Mouse (Mus musculus) macrophage (primary cell): Measurements from ENCODE around the gene Rp9. TPM values are rescaled to one million over a fixed set of nuclear protein-coding genes. Genes with fewer than 3 reads are reported as not detected.

Experiments used
- H3K27ac ChIP-seq: fragments of 350-480 bp; formaldehyde crosslinking; 2 replicates; pipeline ENCODE4 v1.9.0; 2021
- H3K36me3 ChIP-seq: fragments of 350-480 bp; formaldehyde crosslinking; 2 replicates; pipeline ENCODE4 v1.9.0; 2021; ENCODE audit errors: inconsistent target
- H3K4me3 ChIP-seq: fragments of 350-480 bp; formaldehyde crosslinking; 2 replicates; pipeline ENCODE4 v1.9.0; 2021; ENCODE audit errors: inconsistent target
- H3K79me2 ChIP-seq: fragments of 350-480 bp; formaldehyde crosslinking; 2 replicates; pipeline ENCODE4 v1.9.0; 2021; ENCODE audit errors: inconsistent target
- WGBS: methylation state at CpG from one replicate; pipeline ENCODE4 v1.1.7; 2026; ENCODE audit warnings: inconsistent platforms; ENCODE audit not compliant: missing documents; 5-methylcytosine and 5-hydroxymethylcytosine counted together
- polyA plus RNA-seq: library from polyadenylated mRNA; stranded (reverse); fragments of 250-400 nt; gene quantifications from 3 replicates; pipeline ENCODE4 v1.2.4, GENCODE M21; 2018; ENCODE audit warnings: inconsistent platforms
- total RNA-seq, 78 experiments: library from RNA; depleted of rRNA; stranded (reverse); fragments of 250-400 nt; gene quantifications; 1 replicate in 9 of 78; 2 replicates in 24 of 78; 3 replicates in 43 of 78; 4 replicates in 2 of 78; pipeline ENCODE4 v1.2.4; 2018; ENCODE audit warnings: inconsistent platforms in 56 of 78

Gene Rp9
- total RNA-seq (2018; cell fraction: chromatin; rRNA removed) = 10 to 100 TPM in 23 of 26 experiments, 1 to 10 TPM in 3; 7.2 to 44.0 (median 25.8) TPM
- total RNA-seq (2018; cell fraction: cytosol; rRNA removed) = 10 to 100 TPM; 24.2 to 53.3 (median 34.2) TPM
- 10 to 100 TPM in 25 of 26 experiments, 1 to 10 TPM in 1; 8.0 to 47.5 (median 17.5) TPM for total RNA-seq (2018; cell fraction: nucleus; rRNA removed)
- 42.8 to 49.9 TPM (median 44.0 TPM) in 3 replicates for polyA plus RNA-seq

DNA sequence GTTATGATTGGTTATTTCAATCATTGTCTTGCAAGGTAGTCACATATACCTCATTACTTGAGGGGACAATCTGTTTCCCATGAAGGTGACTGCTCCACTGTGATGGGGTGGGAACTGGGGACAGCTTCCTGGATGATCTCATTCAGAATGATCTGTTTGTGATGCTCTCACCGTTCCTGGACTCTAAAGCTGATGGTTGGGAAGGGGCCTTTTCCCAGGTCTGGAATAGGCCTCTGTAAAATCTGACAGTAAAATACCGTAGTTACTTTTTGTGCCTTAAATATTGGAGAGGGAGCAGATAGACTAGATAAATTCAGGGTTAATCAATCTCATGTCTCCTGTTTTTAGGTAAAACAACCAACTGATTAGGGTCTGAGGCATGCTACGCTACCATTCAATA, at the start of gene Rp9:
TSS of gene Rp9 (minus strand) at position 101 of the 400 bp plus-strand sequence.
- Histone ChIP-seq H3K36me3 (no peaks in the 10 kb centered on the region), H3K4me3 (peak within 1 kb of the TSS; percentile 27), H3K27ac (0 out of 2 replicates have a peak within 1 kb of the TSS, but pooled peaks have one; percentile 27), H3K79me2 (peaks cover 28% of the 10 kb centered on the region)
- 100% methylated on average over 3 of the region's 3 CpGs for WGBS

DNA sequence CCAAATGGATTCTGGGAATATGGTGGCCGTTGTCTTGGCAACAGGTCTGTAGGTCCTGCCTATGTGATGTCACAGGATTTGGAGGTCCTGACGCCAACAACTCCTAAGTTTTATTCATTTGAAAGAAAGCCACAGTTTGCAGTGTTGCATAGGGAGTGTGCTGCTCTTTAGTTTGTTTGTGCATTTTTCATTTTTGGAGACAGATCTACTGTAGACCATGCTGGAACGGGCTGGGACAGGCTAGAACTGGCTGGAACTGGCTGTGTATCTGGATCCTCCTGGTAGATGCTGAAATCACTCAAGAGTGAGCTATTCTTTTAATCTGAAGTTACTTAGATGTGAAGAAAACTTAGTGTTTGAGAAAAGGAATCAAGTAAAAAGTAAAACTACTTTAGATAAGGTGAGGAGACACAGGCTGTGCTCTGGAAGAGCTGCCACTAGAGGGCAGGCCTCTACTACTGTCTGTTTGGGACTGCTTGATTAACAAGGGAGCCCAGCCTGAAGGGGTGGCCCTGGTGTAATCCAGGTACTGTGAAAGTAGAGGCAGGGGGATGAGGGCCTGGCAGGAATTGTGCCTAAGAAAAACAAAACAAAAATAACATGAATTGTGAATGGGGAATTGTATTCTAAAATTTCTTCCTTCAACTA, 49.0 kb upstream of the Rp9 start:
- Histone ChIP-seq H3K36me3 (no peaks in the 10 kb centered on the region), H3K4me3 (no peak overlapping the region), H3K79me2 (no peaks in the 10 kb centered on the region), H3K27ac (no peak overlapping the region)
- WGBS = 98% methylated on average over 3 of the region's 3 CpGs

DNA sequence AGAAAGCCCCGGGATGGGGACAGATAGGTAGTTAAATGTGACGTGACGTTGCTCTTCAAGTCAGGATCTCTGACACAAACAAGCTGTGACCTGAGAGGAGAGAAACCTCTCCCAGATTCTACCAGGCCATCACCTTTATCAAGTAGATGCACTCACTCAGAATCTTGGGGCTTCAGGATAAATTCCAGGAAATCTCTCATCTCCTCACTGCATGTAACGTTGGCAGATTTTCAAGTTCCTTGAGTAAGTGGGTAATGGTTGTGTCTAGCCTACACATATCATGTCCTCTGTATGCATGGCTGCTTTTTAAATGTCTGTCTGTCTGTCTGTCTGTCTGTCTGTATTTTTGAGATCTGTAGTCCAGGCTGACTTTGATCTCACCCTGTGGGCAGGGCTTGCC, 45.5 kb upstream of the Rp9 start:
- Histone ChIP-seq H3K79me2 (no peaks in the 10 kb centered on the region), H3K36me3 (no peaks in the 10 kb centered on the region), H3K4me3 (no peak overlapping the region), H3K27ac (no peak overlapping the region)
- 97% methylated on average over 4 of the region's 4 CpGs for WGBS

DNA sequence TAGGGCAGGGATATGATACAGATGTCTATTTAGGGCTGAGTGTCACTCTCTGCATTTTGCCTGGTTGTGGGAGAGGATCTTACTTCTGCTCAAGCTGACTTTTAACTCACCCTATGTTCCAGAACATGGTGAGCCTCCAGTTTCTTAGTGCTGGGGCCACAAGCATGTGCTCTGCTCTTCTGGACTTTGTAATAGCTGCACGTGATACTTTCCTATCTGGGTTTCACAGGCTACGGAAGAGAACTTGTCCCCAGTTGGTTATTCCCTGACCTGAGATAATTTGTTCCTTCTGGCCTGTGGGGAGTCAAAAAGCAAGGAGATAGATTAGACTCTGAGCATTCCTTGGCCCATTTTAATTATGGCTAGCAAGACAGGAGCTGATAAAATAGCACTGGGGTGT, 36.0 kb upstream of the Rp9 start:
- Histone ChIP-seq H3K36me3 (no peaks in the 10 kb centered on the region), H3K4me3 (no peak overlapping the region), H3K27ac (no peak overlapping the region), H3K79me2 (no peaks in the 10 kb centered on the region)
- WGBS = 100% methylated on average over 2 of the region's 2 CpGs

DNA sequence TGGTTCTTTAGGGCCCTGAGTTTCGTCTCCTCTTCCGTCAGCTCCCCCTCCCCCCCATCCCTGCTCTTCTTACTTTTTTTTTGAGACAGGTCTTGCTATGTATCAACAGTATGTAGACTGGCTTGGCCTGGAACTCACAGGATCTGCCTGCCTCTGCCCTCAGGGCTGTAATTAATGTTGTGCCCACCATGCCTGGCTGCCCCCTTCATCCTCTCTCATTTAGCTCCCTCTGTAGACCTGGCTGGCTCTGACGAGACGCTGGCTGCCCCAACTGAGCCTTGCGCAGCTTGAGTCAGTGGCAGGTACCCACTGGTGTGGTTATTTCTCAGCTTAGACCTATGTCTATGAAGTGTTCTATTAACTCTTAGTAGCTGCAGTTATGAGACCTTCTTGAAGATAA, 34.0 kb upstream of the Rp9 start:
- H3K27ac ChIP-seq = no peak overlapping the region
- 94% methylated on average over 5 of the region's 5 CpGs for WGBS
- H3K4me3 ChIP-seq = no peak overlapping the region
- H3K79me2 ChIP-seq = no peaks in the 10 kb centered on the region
- H3K36me3 ChIP-seq = no peaks in the 10 kb centered on the region

DNA sequence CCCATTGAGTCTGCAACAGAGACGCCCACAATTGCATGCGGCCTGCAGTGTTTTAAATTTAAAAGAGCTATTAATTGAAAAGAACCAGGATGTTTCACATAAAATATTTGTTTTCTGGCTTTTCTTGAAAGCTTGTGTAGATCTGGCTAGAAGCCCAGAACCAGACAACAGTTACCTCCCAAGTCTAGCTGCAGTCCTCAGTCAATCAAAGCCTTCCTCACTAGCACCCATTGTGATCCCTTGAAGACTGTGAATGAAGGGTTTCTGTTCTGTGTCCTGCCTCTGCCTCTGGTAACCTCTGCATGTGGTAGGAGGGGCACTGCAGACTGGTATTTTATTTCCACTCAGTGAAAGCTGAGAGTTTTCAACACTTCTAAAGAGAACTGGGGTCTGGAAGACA, 33.4 kb upstream of the Rp9 start:
- H3K27ac ChIP-seq = no peak overlapping the region
- no peaks in the 10 kb centered on the region for H3K79me2 ChIP-seq
- 100% methylated on average over 2 of the region's 2 CpGs for WGBS
- no peak overlapping the region for H3K4me3 ChIP-seq
- H3K36me3 ChIP-seq = no peaks in the 10 kb centered on the region

DNA sequence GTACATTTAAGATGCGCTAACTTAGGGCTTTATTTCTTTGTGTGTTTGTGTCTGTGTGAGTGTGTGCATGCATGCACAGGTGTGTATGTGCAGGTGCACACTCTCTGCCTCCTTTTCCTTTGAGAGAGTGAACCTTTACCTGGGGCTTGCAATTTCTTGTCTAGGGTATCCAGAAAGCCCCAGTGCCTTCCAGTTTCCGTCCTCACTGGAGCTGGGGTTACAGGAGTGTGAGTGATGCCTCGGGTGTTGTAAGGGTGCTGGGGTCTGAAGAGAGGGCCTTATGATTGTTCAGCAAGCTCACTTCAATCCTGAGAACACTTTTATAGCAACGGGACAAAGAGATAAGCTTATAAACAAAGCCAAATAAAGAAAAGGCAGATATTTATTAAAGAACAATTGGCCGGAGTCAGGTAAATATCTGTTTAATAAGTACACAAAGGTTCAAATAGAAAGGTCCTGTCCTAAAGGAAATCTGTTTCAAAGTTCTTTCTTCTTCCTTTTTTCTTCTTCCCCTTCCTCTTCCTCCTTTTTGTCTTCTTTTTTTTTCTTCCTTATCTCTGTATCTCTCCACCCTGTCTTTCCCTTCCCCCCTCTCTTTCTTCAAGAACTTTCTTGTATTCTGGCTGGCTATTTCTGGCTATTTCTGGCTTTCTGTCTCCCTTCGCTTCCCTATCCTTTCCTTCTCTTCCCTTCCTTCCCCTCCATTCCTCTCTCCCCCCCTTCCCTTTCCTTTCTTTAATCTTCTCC, 27.7 kb upstream of the Rp9 start:
- WGBS = 91% methylated on average over 6 of the region's 6 CpGs
- no peaks in the 10 kb centered on the region for H3K79me2 ChIP-seq
- H3K27ac ChIP-seq = no peak overlapping the region
- H3K4me3 ChIP-seq = no peak overlapping the region
- H3K36me3 ChIP-seq = no peaks in the 10 kb centered on the region

DNA sequence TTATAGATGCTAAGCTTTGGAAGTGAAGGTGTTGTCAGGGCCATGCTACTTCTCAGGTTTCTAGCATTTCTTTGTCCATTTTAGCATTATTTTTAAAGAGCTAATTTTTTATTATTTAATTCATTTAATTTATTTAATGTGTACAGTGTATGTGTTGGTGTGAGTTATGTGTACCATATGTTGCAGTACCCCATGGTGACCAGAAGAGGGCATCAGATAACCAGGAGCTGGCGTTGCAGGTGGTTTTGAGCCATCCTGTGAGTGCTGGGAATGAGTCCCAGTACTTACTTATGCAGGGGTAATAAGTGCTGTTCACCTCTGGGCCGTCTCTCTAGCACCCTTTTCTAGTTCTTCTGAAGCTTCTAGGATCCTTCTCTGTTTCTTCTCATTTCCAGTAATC, 25.6 kb upstream of the Rp9 start:
- H3K27ac ChIP-seq = no peak overlapping the region
- H3K79me2 ChIP-seq = no peaks in the 10 kb centered on the region
- no peaks in the 10 kb centered on the region for H3K36me3 ChIP-seq
- WGBS = 96% methylated on average over 2 of the region's 2 CpGs
- no peak overlapping the region for H3K4me3 ChIP-seq

DNA sequence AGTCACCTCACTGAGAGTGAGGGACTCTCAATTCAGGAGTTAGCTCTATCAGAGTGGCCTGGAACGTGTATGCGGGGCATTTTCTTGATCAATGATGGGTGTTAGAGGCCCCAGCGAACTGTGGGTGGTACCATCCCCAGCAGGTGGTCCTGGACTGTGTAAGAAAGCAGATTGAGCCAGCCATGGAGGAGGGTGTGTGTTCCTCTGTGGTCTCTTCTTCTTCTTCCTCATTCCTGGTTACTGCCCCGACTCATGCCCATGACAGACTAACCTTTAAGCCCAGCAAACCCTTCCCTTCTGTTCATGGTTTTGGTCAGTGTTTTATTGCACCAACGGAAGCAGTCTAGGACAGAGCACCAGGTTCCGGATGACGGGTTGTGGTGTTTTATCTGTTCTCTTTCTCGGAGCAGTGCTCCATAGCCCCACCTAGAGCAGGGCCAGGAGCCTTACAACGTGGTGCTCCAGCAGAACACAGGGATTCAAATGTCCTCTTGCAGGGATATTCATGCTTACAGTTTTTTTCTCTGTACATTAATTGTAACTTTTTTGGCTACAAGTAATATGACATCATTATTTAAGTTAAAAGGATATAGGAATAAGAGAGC, 24.8 kb upstream of the Rp9 start:
- Histone ChIP-seq H3K36me3 (no peaks in the 10 kb centered on the region), H3K27ac (no peak overlapping the region), H3K79me2 (no peaks in the 10 kb centered on the region), H3K4me3 (no peak overlapping the region)
- 78% methylated on average over 9 of the region's 9 CpGs for WGBS

DNA sequence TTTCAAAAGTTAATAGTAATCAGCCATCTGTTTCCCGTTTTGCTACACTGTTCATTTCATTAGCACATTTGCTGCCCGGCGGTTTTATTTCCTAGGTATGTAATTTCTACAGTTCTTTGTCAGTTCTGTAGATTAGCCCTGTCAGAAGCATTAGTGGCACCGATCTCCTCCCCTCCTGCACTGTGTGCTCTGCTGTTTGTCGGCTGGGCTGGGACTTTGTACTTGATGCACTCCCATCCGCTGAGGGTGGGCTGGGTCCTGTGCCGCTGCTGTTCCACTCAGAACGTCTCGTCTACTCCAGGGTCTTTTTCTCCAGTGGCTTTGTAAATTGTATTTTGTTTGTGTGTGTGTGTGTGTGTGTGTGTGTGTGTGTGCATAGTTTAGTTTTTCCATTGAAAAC, 19.4 kb upstream of the Rp9 start:
- Histone ChIP-seq H3K36me3 (no peaks in the 10 kb centered on the region), H3K27ac (no peak overlapping the region), H3K4me3 (no peak overlapping the region), H3K79me2 (no peaks in the 10 kb centered on the region)
- WGBS = 93% methylated on average over 9 of the region's 9 CpGs

DNA sequence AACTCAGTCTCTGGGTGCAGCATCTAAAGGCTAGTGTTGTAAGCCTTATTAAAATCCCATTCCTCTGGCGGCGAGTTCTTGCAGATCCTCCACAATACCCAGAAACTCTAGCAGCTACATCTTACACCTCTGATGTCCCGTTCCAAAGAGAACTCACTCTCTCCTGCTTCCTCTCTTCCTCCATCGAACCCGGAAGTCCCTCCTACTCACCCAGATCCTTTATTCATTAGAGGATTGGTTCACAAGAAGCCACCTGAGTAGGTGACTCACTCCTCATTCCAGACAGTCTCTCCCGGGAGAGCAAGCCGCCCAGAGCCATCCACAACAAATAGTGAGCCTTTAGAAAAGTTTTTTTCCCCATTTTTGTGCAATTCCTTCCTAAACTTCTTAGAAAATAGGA, 16.7 kb upstream of the Rp9 start:
- no peaks in the 10 kb centered on the region for H3K36me3 ChIP-seq
- WGBS = 96% methylated on average over 7 of the region's 7 CpGs
- H3K4me3 ChIP-seq = no peak overlapping the region
- no peaks in the 10 kb centered on the region for H3K79me2 ChIP-seq
- no peak overlapping the region for H3K27ac ChIP-seq

DNA sequence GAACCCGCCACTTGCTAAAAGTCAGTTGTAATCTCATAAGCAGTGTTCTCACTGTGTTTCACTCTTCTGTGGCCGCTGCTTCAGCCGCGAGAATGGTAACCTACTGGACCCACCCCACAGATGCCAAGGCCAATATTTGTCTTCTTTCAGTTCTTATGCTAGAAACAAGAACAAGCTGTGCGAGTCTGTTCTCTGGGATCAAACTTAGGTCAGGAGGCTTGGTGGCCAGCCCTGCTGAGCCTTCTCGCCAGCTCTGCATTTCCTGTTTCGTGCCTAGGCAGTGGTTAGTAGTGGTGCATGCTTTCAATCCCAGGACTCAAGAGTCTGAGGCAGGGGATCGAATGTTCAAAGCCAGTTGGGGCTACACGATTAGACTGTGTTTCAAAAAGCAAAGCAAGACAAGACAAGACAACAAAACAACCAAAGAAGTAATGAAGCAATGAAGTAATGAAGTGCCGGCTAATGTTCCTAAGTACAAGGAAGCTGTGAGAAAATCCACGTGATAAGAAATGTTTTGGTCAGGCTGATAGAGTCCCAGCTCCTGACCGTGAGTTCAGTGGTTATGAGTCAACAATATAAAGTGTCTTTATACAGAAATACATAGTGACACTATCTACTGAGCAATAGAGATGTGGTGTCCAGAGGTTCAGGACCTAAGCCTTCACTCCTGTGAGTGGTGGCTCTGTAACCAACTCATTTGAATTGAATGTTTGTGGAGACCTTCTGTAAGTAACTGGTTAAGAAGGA, 15.2 kb upstream of the Rp9 start:
- no peaks in the 10 kb centered on the region for H3K79me2 ChIP-seq
- H3K36me3 ChIP-seq = no peaks in the 10 kb centered on the region
- 86% methylated on average over 12 of the region's 12 CpGs for WGBS
- no peak overlapping the region for H3K27ac ChIP-seq
- no peak overlapping the region for H3K4me3 ChIP-seq

DNA sequence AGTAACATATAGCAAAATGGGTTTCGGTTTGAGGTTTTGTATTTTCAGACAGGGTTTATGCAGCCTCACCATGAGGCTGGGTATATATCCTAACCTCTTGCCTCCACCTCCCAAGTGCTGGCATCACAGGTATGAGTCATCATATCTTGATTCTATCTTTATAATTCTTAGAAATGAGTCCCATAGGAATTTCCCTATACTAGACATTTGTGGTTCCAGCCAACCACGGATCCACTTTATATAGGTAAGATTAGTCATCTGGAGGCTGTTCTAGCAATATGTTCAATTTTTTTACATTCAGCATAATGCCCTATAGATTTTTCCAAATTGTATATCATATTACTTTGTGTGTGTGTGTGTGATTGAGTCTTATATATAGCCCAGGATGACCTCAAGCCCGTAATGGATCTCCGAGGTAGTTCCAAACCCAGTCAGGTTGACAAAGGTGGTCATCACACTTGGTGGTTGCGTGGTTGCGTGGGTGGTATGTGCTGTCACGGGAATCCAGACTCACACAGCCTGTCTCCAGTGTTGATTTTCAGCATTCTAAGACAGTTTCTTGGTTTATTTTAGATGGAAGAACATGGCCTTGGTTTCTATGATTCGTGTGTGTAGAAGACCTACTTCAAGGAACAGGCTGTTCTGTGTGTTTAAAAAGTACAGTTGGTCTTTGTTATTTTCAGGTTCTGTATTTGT, 14.5 kb upstream of the Rp9 start:
- Histone ChIP-seq H3K27ac (no peak overlapping the region), H3K36me3 (no peaks in the 10 kb centered on the region), H3K79me2 (no peaks in the 10 kb centered on the region), H3K4me3 (no peak overlapping the region)
- 96% methylated on average over 8 of the region's 8 CpGs for WGBS

DNA sequence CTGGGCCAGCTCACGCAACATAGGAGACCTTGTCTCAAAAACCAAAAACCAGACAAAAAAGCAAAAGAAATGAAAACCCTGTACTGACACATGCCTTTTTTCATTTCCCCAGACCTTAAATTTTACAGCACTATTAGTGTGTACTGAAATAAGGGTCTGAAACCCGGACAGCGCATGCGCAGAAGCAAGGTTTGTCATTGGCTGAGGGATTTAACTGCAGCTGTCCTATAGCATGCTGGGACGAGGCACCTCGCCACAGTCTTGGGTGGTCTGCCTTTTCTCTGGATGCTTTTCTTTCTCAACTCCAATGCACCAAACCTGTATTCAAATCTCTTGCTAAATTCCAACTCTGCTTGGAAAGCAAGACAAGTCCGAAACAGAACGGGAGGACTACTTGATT, 9.4 kb upstream of the Rp9 start:
- H3K27ac ChIP-seq = no peak overlapping the region
- no peak overlapping the region for H3K4me3 ChIP-seq
- no peaks in the 10 kb centered on the region for H3K36me3 ChIP-seq
- no peaks in the 10 kb centered on the region for H3K79me2 ChIP-seq
- 97% methylated on average over 8 of the region's 8 CpGs for WGBS
